Mouse (Mus musculus) limb, embryonic 13.5 days (tissue): ENCODE data around the gene Gpr149. TPM values are rescaled to one million over a fixed set of nuclear protein-coding genes. Genes with fewer than 3 reads are reported as not detected.

Experiments
- ATAC-seq: fragments of 200-750 bp; cut with Nextera tagmentation; 2 replicates; pipeline ENCODE4 v1.8.0; 2017; ENCODE audit warnings: low read depth, moderate number of reproducible peaks, moderate TSS enrichment; ENCODE audit not compliant: low FRiP score
- H3K27ac ChIP-seq: fragments of 300-500 bp; sonication (generic); 2 replicates; pipeline ENCODE4 v1.5.1; 2015; ENCODE audit warnings: inconsistent platforms, mild to moderate bottlenecking, moderate library complexity
- H3K27me3 ChIP-seq: fragments of 300-500 bp; sonication (generic); 2 replicates; pipeline ENCODE4 v1.6.1; 2015; ENCODE audit warnings: mild to moderate bottlenecking, inconsistent platforms
- H3K36me3 ChIP-seq: fragments of 300-500 bp; sonication (generic); 2 replicates; pipeline ENCODE4 v1.6.1; 2015; ENCODE audit warnings: inconsistent platforms, mild to moderate bottlenecking, moderate library complexity
- H3K4me1 ChIP-seq: fragments of 300-500 bp; sonication (generic); 2 replicates; pipeline ENCODE4 v1.6.1; 2015; ENCODE audit warnings: inconsistent platforms
- H3K4me2 ChIP-seq: fragments of 300-500 bp; sonication (generic); replicated peaks from 2 replicates; pipeline ENCODE4 v1.6.1; 2015; ENCODE audit warnings: inconsistent platforms, mild to moderate bottlenecking, moderate library complexity
- H3K4me3 ChIP-seq: fragments of 300-500 bp; sonication (generic); 2 replicates; pipeline ENCODE4 v1.5.1; 2015; ENCODE audit warnings: moderate library complexity, mild to moderate bottlenecking, inconsistent platforms
- H3K9ac ChIP-seq: fragments of 300-500 bp; sonication (generic); 2 replicates; pipeline ENCODE4 v1.6.1; 2015; ENCODE audit warnings: mild to moderate bottlenecking, inconsistent platforms
- H3K9me3 ChIP-seq: fragments of 300-500 bp; sonication (generic); 2 replicates; pipeline ENCODE4 v1.6.1; 2016; ENCODE audit warnings: inconsistent platforms
- WGBS: fragments of 180-500 bp; shearing (Covaris S2); methylation state at CpG from one replicate; pipeline ENCODE4 v1.1.7; 2015; 5-methylcytosine and 5-hydroxymethylcytosine counted together
- polyA plus RNA-seq: library from polyadenylated mRNA; unstranded; fragments of >200 nt; fragmentation: Nextera tagmentation; extraction: Ambion mirVana; gene quantifications from 2 replicates; pipeline ENCODE4 v1.2.1, GENCODE M21; 2015

Gpr149 gene
- polyA plus RNA-seq = 0.22 and 0.23 TPM in 2 replicates

- 71% methylated on average over 1 of the region's 1 CpGs for WGBS
- H3K4me1 ChIP-seq = 0 out of 2 replicates have a peak, but pooled peaks cover 13% of the 10 kb centered on the region
- H3K27ac ChIP-seq = no peak within 1 kb of the TSS
- peak within 1 kb of the TSS; percentile 74 for H3K4me2 ChIP-seq
- H3K9me3 ChIP-seq = no peaks in the 10 kb centered on the region
- H3K36me3 ChIP-seq = no peaks in the 10 kb centered on the region
- peak within 1 kb of the TSS; percentile 44 for H3K4me3 ChIP-seq
- ATAC-seq = no peak
- H3K9ac ChIP-seq = no peak within 1 kb of the TSS
- H3K27me3 ChIP-seq = peaks cover 33% of the 10 kb centered on the region
These were observed at the start of gene Gpr149 for GRCm38 (mm10) chr3:62604973-62605372. Gene Gpr149 (minus strand): TSS chr3:62605140.

GRCm38 (mm10) chr3:62650551-62650950, 45.6 kb upstream of the Gpr149 start:
- no peaks in the 10 kb centered on the region for H3K27me3 ChIP-seq
- no peak overlapping the region for H3K9ac ChIP-seq
- H3K27ac ChIP-seq = no peak overlapping the region
- H3K4me3 ChIP-seq = no peak overlapping the region
- ATAC-seq = no peak
- no peaks in the 10 kb centered on the region for H3K4me1 ChIP-seq
- H3K9me3 ChIP-seq = no peaks in the 10 kb centered on the region
- no peak overlapping the region for H3K4me2 ChIP-seq
- 84% methylated on average over 1 of the region's 1 CpGs for WGBS
- no peaks in the 10 kb centered on the region for H3K36me3 ChIP-seq

DNA sequence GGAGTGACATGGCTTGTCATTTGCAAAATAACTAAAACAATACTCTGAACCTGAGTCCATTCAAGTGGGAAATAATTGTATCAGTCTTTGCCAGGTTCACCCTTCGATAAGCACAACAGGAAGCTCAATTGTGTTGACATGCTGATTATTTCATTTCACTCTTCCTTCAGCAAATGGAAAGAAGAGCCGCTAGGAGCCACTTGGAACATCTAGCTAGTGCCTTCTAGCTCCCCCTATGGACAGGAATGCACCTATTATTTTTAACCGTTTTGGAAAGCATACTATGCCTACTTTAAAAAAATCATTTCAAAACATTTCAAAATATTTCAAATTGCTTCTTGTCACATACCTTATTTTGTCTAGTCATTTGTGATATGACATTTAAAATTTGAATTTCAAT, 5.9 kb upstream of the Gpr149 start:
- WGBS = 64% methylated on average over 3 of the region's 3 CpGs
- no peaks in the 10 kb centered on the region for H3K27me3 ChIP-seq
- no peak for ATAC-seq
- no peak overlapping the region for H3K27ac ChIP-seq
- H3K9me3 ChIP-seq = no peaks in the 10 kb centered on the region
- H3K9ac ChIP-seq = no peak overlapping the region
- H3K4me1 ChIP-seq = no peaks in the 10 kb centered on the region
- H3K4me3 ChIP-seq = no peak overlapping the region
- H3K36me3 ChIP-seq = no peaks in the 10 kb centered on the region
- H3K4me2 ChIP-seq = no peak overlapping the region

GRCm38 (mm10) chr3:62605931-62606330, 991 bp upstream of the Gpr149 start:
- WGBS = 90% methylated on average over 2 of the region's 2 CpGs
- ATAC-seq = no peak
- H3K4me3 ChIP-seq = no peak overlapping the region
- H3K27me3 ChIP-seq = peaks cover 33% of the 10 kb centered on the region
- no peak overlapping the region for H3K27ac ChIP-seq
- H3K4me2 ChIP-seq = no peak overlapping the region
- H3K9ac ChIP-seq = no peak overlapping the region
- H3K4me1 ChIP-seq = 0 out of 2 replicates have a peak, but pooled peaks cover 13% of the 10 kb centered on the region
- H3K9me3 ChIP-seq = no peaks in the 10 kb centered on the region
- no peaks in the 10 kb centered on the region for H3K36me3 ChIP-seq

GRCm38 (mm10) chr3:62604047-62604391, 921 bp downstream of the Gpr149 start:
- Histone ChIP-seq H3K9ac (no peak overlapping the region), H3K4me2 (peak overlapping the region; percentile 74), H3K4me1 (0 out of 2 replicates have a peak, but pooled peaks cover 13% of the 10 kb centered on the region), H3K36me3 (no peaks in the 10 kb centered on the region), H3K27ac (no peak overlapping the region), H3K27me3 (peaks cover 33% of the 10 kb centered on the region), H3K4me3 (peak overlapping the region; percentile 44), H3K9me3 (no peaks in the 10 kb centered on the region)
- ATAC-seq = no peak
- WGBS = 19% methylated on average over 10 of the region's 10 CpGs

DNA sequence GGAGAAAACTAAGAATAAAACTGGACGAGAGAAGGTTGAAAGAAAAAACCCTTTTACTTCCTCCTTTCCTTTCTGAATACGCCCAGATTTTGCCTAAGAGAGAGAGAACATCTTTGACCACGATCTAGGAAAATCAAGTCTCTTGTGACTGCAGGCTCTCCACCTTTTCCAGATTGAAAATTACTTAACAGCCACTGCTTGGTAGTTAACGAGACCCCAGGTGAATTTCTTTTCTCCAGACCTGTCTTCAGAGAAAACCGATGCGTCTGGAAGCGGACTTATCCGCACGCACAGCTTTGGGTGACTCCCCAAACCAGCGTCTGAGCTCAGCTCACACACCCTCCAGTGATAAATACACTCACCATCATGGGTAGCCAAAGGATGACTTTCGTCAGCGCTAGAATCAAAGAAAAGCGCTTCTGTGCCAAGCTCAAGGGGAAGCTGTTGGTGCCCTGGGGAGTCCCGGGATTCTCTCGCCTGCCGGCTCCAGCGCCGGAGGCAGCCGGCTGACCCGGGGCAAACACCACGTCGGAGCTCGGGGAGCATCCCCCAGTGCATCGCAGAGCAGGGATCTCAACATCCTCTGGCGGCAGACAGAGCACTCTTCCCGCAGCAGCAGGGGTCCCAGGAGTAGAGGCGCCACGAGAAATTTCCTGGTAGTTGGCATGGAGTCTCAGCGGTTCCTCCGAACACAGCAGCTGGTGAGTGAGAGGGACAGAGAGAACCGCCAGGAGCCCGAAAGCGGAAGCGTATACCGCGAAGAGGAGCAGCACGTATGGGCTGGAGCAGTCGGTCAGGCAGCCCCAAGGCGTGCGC, 1.5 kb downstream of the Gpr149 start:
- Histone ChIP-seq H3K4me1 (0 out of 2 replicates have a peak, but pooled peaks cover 13% of the 10 kb centered on the region), H3K9ac (peak overlapping the region; percentile 48), H3K4me3 (peak overlapping the region; percentile 44), H3K9me3 (no peaks in the 10 kb centered on the region), H3K27ac (no peak overlapping the region), H3K4me2 (peak overlapping the region; percentile 74), H3K36me3 (no peaks in the 10 kb centered on the region), H3K27me3 (peaks cover 33% of the 10 kb centered on the region)
- WGBS = 2% methylated on average over 40 of the region's 40 CpGs
- peak; percentile 59; the same call in 1 of the 2 replicates for ATAC-seq

DNA sequence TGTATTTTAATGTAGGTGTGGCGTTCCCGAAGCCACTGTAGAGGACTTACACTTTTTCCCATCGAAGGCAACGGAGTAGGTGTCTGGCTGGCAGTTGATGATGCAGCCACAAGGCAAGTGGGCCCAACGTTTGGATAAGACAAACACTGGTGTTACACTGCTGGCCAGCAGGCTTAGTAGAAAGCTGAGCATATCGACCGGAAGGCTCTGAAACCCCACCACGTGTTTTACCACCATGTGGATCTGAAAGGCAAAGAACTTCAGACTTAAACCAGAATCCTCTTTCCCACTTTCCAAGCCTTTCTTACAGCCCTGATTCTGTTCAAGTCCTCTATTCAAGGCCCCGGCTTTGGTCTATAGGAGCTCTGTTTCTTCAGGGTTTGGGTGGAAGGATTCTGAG, 2.5 kb downstream of the Gpr149 start:
- Histone ChIP-seq H3K27me3 (peaks cover 33% of the 10 kb centered on the region), H3K4me2 (no peak overlapping the region), H3K9ac (no peak overlapping the region), H3K4me1 (0 out of 2 replicates have a peak, but pooled peaks cover 13% of the 10 kb centered on the region), H3K9me3 (no peaks in the 10 kb centered on the region), H3K36me3 (no peaks in the 10 kb centered on the region), H3K4me3 (no peak overlapping the region), H3K27ac (no peak overlapping the region)
- no peak for ATAC-seq
- 78% methylated on average over 9 of the region's 9 CpGs for WGBS

DNA sequence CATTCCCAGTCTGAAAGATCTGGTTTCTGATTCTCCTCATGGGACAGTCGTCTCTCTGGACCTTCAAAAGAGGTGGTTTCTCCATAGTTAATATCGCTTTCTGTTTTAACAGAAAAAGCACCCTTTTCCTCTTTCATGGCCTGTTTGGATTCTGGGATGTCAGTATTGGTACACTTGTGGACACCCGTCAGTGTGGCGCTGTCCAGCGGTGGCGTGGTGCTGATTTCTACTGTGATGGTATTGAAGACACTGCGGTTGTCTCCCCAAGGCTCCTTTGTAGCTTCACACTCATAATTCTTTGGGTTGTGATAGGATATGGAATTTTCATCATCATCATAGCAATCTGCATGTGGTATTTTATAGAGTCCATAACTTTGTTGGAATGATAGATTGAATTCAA, 10.1 kb downstream of the Gpr149 start:
- WGBS = 28% methylated on average over 7 of the region's 7 CpGs
- H3K9me3 ChIP-seq = no peaks in the 10 kb centered on the region

GRCm38 (mm10) chr3:62585072-62585471, 19.9 kb downstream of the Gpr149 start:
- ATAC-seq = no peak
- H3K9me3 ChIP-seq = no peaks in the 10 kb centered on the region
- H3K36me3 ChIP-seq = no peaks in the 10 kb centered on the region
- no peaks in the 10 kb centered on the region for H3K27me3 ChIP-seq
- no peak overlapping the region for H3K9ac ChIP-seq
- no peak overlapping the region for H3K4me3 ChIP-seq
- no peak overlapping the region for H3K27ac ChIP-seq
- no peaks in the 10 kb centered on the region for H3K4me1 ChIP-seq
- WGBS = 60% methylated on average over 1 of the region's 1 CpGs
- no peak overlapping the region for H3K4me2 ChIP-seq

More for the DNA sequence above, 10.1 kb downstream of the Gpr149 start:
- no peak overlapping the region for H3K27ac ChIP-seq
- no peak overlapping the region for H3K4me2 ChIP-seq
- H3K4me1 ChIP-seq = no peaks in the 10 kb centered on the region
- H3K36me3 ChIP-seq = no peaks in the 10 kb centered on the region
- no peak overlapping the region for H3K4me3 ChIP-seq
- H3K9ac ChIP-seq = no peak overlapping the region
- no peaks in the 10 kb centered on the region for H3K27me3 ChIP-seq
- ATAC-seq = peak; percentile 67; the same call in 1 of the 2 replicates

DNA sequence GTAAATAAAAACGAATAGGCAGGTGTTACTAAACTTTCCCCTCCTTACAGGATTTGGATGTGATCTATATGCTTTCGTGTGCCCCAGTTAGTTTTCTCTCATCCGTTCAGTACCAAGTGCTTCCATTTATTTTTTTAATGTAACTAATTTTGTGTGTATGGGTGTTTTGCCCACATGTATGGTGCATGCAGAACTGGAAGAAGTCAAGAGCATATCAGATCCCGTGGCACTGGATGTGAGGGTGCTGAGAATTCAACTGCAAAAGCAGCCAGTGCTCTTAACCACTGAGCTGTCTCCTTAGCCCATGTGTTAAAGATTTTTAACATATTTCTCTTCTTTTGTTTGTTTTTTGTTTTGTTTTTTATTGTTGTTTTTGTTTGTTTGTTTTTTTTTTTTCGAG, 77.3 kb downstream of the Gpr149 start:
- no peak for ATAC-seq
- Histone ChIP-seq H3K36me3 (no peaks in the 10 kb centered on the region), H3K9ac (no peak overlapping the region), H3K4me2 (no peak overlapping the region), H3K9me3 (no peaks in the 10 kb centered on the region), H3K4me3 (no peak overlapping the region), H3K27ac (no peak overlapping the region), H3K4me1 (no peaks in the 10 kb centered on the region), H3K27me3 (no peaks in the 10 kb centered on the region)
- 66% methylated on average over 5 of the region's 5 CpGs for WGBS

- H3K9ac ChIP-seq = no peak overlapping the region
- H3K36me3 ChIP-seq = no peaks in the 10 kb centered on the region
- no peaks in the 10 kb centered on the region for H3K4me1 ChIP-seq
- H3K27me3 ChIP-seq = no peaks in the 10 kb centered on the region
- no peak overlapping the region for H3K27ac ChIP-seq
- WGBS = 46% methylated on average over 4 of the region's 4 CpGs
- no peak for ATAC-seq
- no peaks in the 10 kb centered on the region for H3K9me3 ChIP-seq
- no peak overlapping the region for H3K4me3 ChIP-seq
- H3K4me2 ChIP-seq = no peak overlapping the region
These were observed 77.8 kb downstream of the Gpr149 start for GRCm38 (mm10) chr3:62527160-62527559.

GRCm38 (mm10) chr3:62507206-62507647, 97.7 kb downstream of the Gpr149 start:
- Histone ChIP-seq H3K4me3 (peak overlapping the region; percentile 87), H3K9me3 (no peaks in the 10 kb centered on the region), H3K27ac (no peak overlapping the region; the same call in 1 of the 2 replicates), H3K4me2 (peak overlapping the region; percentile 68), H3K36me3 (no peaks in the 10 kb centered on the region), H3K4me1 (peaks cover 15% of the 10 kb centered on the region), H3K27me3 (0 out of 2 replicates have a peak, but pooled peaks cover 8% of the 10 kb centered on the region), H3K9ac (no peak overlapping the region)
- no peak for ATAC-seq
- WGBS = 46% methylated on average over 5 of the region's 5 CpGs
